ENCODE assay signal across 8 mouse cellular contexts in the genomic region with DNA sequence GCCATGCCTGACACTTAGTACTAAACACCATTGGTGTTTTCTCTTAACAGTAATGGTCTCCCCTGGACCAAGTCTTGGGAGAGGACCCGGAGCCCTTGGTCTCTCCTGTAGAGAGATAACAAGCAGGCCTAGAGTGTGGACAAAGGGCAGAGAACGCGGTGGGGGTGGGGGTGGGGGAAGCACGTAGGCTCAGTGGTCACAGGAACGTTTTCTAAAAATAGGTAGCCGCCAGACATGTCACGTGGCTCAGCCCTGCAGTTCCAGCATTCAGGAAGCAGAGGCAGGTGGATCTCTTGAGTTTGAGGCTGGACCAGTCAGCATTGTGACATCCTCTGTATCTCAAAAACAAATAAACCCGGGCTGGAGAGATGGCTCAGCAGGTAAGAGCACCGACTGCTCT. TPM values are rescaled to one million over a fixed set of nuclear protein-coding genes. Genes with fewer than 3 reads are reported as not detected.
DNase-seq lines count a peak whose midpoint lies in the region; ATAC-seq and TF ChIP-seq lines count a peak whose summit lies in the region.

No protein-coding gene starts in this region.

- H3K4me2 ChIP-seq in lung, embryonic 14.5 days: peak overlapping the region; percentile 90
- peak overlapping the region; percentile 53 for H3K4me2 ChIP-seq in intestine, embryonic 16.5 days (ENCODE audit: low read depth, low read length)
- H3K4me2 ChIP-seq in neural tube, embryonic 13.5 days: peak overlapping the region; percentile 80

- H3K27ac ChIP-seq in lung, embryonic 14.5 days (ENCODE audit: low read depth): peak overlapping the region; percentile 98; the same call in 1 of the 2 replicates
- peak overlapping the region; percentile 93 for H3K27ac ChIP-seq in embryonic facial prominence, embryonic 10.5 days (replicated peaks)
- peak overlapping the region; percentile 96 for H3K27ac ChIP-seq in intestine, embryonic 16.5 days (ENCODE audit: low read length)
- peak overlapping the region; percentile 98 for H3K27ac ChIP-seq in neural tube, embryonic 13.5 days (replicated peaks)

- DNase-seq in lung, embryonic 14.5 days: no peak
- no peak for DNase-seq in lung, postnatal 25 days (ENCODE audit: low spot score)
- no peak for DNase-seq in embryonic facial prominence, embryonic 10.5 days (ENCODE audit: low spot score)
- no peak for DNase-seq in adrenal gland, adult (ENCODE audit: inconsistent age in 2 of 2, low spot score in 1 of 2)
- DNase-seq in left cerebral cortex, adult 9 months (ENCODE audit: low spot score in 2 of 2): no peak
- no peak for DNase-seq in gastrocnemius, postnatal 4 days (ENCODE audit: low spot score in 2 of 2)

- peaks cover 4% of the 10 kb centered on the region; the same call in 1 of the 2 replicates for H3K4me1 ChIP-seq in lung, embryonic 14.5 days (ENCODE audit: insufficient read depth)
- H3K4me1 ChIP-seq in embryonic facial prominence, embryonic 10.5 days: peaks cover 16% of the 10 kb centered on the region
- H3K4me1 ChIP-seq in intestine, embryonic 16.5 days (ENCODE audit: control insufficient read depth, insufficient read depth, low read length): peaks cover 7% of the 10 kb centered on the region; the same call in 1 of the 2 replicates
- H3K4me1 ChIP-seq in neural tube, embryonic 13.5 days (replicated peaks): peaks cover 35% of the 10 kb centered on the region

- H3K9me3 ChIP-seq in lung, embryonic 14.5 days (ENCODE audit: low read depth, low read length): no peaks in the 10 kb centered on the region
- no peaks in the 10 kb centered on the region for H3K9me3 ChIP-seq in embryonic facial prominence, embryonic 10.5 days
- H3K9me3 ChIP-seq in intestine, embryonic 16.5 days (ENCODE audit: control insufficient read depth, low read length): no peaks in the 10 kb centered on the region
- H3K9me3 ChIP-seq in neural tube, embryonic 13.5 days: no peaks in the 10 kb centered on the region

- peak overlapping the region; percentile 86 for H3K9ac ChIP-seq in lung, embryonic 14.5 days
- H3K9ac ChIP-seq in intestine, embryonic 16.5 days (ENCODE audit: low read depth, low read length): peak overlapping the region; percentile 94
- H3K9ac ChIP-seq in neural tube, embryonic 13.5 days: peak overlapping the region; percentile 83

- no peaks in the 10 kb centered on the region for H3K36me3 ChIP-seq in lung, embryonic 14.5 days (ENCODE audit: insufficient read depth)
- H3K36me3 ChIP-seq in embryonic facial prominence, embryonic 10.5 days (replicated peaks): peaks cover 9% of the 10 kb centered on the region; the same call in 1 of the 2 replicates
- H3K36me3 ChIP-seq in intestine, embryonic 16.5 days (ENCODE audit: control insufficient read depth, insufficient read depth, low read length): no peaks in the 10 kb centered on the region
- H3K36me3 ChIP-seq in neural tube, embryonic 13.5 days: no peaks in the 10 kb centered on the region

- no peak for TF ChIP-seq CTCF in lung, embryonic 14.5 days (IDR thresholded peaks at IDR 0.05; ENCODE audit: low read depth)

- 28% methylated on average over 9 of the region's 9 CpGs for WGBS in lung, embryonic 14.5 days
- WGBS in embryonic facial prominence, embryonic 10.5 days: 56% methylated on average over 9 of the region's 9 CpGs
- WGBS in intestine, embryonic 16.5 days: 38% methylated on average over 9 of the region's 9 CpGs
- 48% methylated on average over 9 of the region's 9 CpGs for whole genome bisulfite sequencing in neural tube, embryonic 13.5 days

- ATAC-seq in lung, embryonic 14.5 days (ENCODE audit: insufficient read depth): no peak
- ATAC-seq in intestine, embryonic 16.5 days: peak; percentile 25; the same call in 1 of the 2 replicates
- ATAC-seq in neural tube, embryonic 13.5 days (ENCODE audit: low read depth): no peak

- peak overlapping the region; percentile 81 for H3K4me3 ChIP-seq in lung, embryonic 14.5 days (ENCODE audit: low read depth, low read length)
- peak overlapping the region; percentile 99 for H3K4me3 ChIP-seq in embryonic facial prominence, embryonic 10.5 days
- peak overlapping the region; percentile 80 for H3K4me3 ChIP-seq in intestine, embryonic 16.5 days (ENCODE audit: low read length)
- peak overlapping the region; percentile 75 for H3K4me3 ChIP-seq in neural tube, embryonic 13.5 days

- H3K27me3 ChIP-seq in lung, embryonic 14.5 days (ENCODE audit: insufficient read depth, low read length): no peaks in the 10 kb centered on the region
- no peaks in the 10 kb centered on the region for H3K27me3 ChIP-seq in embryonic facial prominence, embryonic 10.5 days (replicated peaks; ENCODE audit: low read depth, poor library complexity, severe bottlenecking)
- no peaks in the 10 kb centered on the region for H3K27me3 ChIP-seq in intestine, embryonic 16.5 days (replicated peaks; ENCODE audit: control insufficient read depth, insufficient read depth, low read length)
- H3K27me3 ChIP-seq in neural tube, embryonic 13.5 days: no peaks in the 10 kb centered on the region

RNA-seq across cellular contexts. Expression of a gene that starts 1.2 kb away (rescaled TPM):
- polyA plus RNA-seq in lung, embryonic 14.5 days (2014; fragmentation: Nextera tagmentation; extraction: Ambion mirVana): 345 and 360 TPM in 2 replicates
- 309 and 313 TPM in 2 replicates for polyA plus RNA-seq in embryonic facial prominence, embryonic 10.5 days (2016; fragmentation: Nextera tagmentation; extraction: Ambion mirVana)
- 179 and 194 TPM in 2 replicates for polyA plus RNA-seq in intestine, embryonic 16.5 days (2015; fragmentation: Nextera tagmentation; extraction: Ambion mirVana)
- polyA plus RNA-seq in neural tube, embryonic 13.5 days (2015; fragmentation: Nextera tagmentation; extraction: Ambion mirVana): 496 and 516 TPM in 2 replicates
- total RNA-seq in gastrocnemius, postnatal 4 days (2021): 100 to 1,000 TPM; 102 to 109 TPM
